Mouse (Mus musculus): ENCODE measurements around the gene Gstt4.
A peak's percentile ranks its signal among the peaks of the same experiment; 100 is the strongest.
"Not testable (repeated sequence)": the region's sequence is repeated elsewhere in the genome, so short reads cannot be mapped to it uniquely, and the experiment has no call there.

Gstt4 gene

DNA sequence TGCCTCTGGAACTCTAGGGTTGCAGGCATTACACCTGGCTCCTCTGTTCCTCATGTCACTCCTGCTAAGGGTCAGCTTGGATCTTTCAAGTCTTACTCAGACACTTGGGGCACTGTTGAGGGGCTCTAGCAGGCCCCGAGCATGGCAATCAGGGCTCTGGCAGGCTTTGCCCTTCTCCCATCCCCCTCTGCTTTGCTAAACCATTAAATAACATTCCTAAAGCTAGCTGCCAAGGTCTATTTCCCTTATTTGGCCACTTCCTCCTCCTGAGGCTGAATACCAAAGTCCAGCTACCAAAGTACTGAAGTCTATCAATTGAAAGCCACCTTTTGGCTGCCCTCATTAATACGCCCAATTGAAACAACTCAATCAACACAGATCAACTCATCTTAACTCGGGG, 27.5 kb downstream of the Gstt4 start:
- no peak for DNase-seq (ENCODE audit: low read depth in 1 of 2, low spot score in 2 of 2)

DNA sequence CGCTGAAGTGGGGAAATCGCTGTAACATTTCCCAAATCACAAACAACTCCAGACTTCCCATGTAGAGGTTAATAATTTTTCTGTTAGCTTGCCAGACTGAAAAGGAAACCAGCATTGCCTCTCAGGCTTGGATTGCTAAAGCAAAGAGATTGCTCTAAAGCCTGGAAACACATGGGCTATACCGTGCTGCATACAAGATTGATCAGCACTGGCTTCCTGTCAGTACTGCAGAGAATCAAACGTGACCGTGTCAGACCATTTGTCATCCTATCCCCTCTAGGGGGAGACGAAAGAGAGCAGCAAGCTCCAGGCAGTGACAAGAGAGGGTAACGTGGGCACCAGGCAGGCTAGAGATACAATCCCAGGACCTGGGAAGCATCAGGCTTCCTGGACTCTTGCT, 31.6 kb downstream of the Gstt4 start:
- DNase-seq (ENCODE audit: low read depth in 1 of 2, low spot score in 2 of 2), result no peak

DNA sequence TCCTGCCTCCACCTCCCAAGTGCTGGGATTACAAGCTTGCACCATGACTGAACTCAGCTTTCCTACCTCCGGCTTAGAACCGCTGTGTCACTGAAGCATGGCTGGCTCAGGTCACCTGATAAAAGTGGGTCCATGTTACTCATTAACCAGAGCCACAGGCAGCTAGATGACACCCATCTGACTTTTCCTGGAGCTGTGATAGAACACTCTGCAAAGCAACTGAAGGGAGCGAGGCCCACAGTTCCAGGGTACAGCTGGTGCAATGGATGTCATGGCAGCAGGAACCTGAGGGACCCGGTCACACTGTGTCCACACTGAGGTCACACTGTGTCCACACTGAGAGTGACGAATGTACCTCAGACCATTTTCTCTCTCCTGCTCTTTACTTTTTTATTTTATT, 32.5 kb downstream of the Gstt4 start:
- DNase-seq (ENCODE audit: low read depth in 1 of 2, low spot score in 2 of 2), result no peak

DNA sequence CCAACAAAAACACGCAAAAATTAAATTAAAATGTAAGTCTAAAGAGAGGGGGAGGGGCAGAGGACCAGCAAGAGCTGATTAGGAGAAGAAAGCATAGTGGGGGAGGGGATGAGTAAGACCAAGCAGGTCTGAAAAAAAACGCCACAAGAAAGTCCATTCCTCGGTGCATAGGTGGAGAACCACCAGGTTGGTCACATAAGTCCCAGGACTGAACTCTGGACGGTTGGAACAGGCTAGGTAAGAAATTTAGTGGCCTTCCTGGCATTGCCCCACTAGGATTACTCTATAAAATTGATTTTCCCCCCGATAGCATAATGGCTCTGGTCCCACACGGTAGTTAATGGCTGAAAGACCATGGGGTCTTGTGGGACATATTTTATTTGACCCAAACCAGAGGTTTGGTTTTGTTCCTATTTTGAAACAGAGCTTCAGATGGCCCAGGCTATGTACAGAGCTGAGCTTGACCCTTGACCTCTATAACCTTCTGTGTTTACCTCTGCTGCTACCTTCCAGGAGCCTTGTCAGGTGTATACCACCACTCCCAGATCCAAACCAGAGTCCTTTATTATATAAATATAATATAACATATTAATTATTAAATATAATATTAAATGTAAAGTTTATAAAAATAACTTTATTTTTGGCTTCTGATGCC, 33.1 kb downstream of the Gstt4 start:
- DNase-seq (ENCODE audit: low read depth in 1 of 2, low spot score in 2 of 2), result no peak

DNA sequence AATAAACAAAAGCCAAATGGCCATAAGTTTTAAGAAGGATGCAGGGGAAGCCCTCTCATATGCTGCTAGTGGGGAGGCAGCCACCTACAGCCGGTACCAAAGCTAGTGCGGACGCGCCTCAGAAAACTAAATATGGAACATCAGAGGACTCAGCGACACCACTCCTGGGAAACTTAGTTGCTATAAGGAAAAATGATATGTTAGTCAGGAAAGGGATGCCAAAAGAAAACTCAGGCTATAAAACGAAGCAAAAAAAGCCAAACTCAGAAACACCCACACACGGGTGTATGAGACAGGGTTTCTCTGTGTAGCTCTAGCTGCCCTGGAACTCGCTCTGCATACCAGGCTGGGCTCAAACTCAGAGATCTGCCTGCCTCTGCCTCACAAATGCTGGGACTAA, 34.1 kb downstream of the Gstt4 start:
- DNase-seq (ENCODE audit: low read depth in 1 of 2, low spot score in 2 of 2), result no peak

DNA sequence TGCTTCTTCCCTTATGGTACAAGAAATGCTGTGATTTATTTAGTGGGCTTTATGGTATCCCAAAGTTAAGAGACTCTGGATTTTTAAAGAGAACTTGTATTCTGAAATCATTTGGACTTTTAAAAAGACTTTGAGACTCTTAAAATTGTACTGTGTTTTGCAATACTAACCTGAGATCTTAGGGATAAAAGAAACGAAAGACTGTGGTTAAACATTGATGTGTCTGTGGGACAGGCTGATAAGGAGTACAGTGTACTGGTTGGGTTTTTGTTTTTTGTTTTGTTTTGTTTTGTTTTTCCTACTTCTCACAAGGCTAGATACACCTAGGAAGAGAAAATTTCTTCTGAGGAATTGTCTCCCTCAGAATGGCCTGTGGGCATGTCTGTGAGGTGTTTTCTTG, 36.9 kb downstream of the Gstt4 start:
- no peak for DNase-seq (ENCODE audit: low read depth in 1 of 2, low spot score in 2 of 2)

DNA sequence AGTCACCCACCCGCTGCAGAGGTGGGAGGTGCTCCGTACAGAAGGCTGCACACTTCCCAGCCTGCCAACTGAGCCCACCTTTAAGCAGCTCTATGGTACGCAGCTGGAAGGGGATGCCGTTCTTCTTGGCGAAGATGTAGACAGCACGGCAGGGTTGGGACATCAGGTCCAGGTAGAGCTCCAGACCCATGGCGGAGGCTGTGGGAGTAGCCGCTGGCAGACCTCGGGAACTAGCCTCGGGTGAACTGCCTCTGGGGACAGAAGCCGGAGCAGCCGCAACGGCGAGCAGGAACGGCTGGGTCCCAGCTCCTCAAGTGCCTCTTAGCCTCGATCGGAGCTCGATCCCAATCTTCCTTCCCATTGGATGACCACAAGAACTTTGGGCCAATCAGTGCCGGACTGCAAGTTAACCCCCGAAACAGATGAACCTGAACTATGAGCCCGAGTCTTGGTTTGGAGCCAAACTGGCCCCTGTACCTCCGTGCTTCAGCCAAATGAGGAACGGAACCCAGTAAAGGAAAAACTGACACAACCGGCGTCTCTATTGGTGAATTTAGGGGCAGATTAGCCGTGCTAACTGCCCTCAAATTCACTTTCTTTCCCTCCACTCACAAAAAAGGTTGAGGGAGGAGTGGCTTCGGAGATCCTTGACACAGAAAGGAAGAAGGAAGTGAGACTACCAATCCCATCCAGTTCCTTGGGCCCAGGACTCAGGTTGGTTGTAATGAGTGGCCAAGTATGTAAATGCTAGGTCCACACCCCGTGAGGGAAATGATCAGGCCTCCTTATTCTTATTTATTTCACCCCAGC, 41.4 kb downstream of the Gstt4 start, which contains the start of the genes Gm20441 and Gstt3:
Gene Gm20441, minus strand, starts transcription at position 186 of the 810 bp plus-strand sequence.
Gene Gstt3, minus strand, starts transcription at position 646 of the 810 bp plus-strand sequence.
- peak in 1 of 2 experiments; percentile 7 for DNase-seq (ENCODE audit: low read depth in 1 of 2, low spot score in 2 of 2)

DNA sequence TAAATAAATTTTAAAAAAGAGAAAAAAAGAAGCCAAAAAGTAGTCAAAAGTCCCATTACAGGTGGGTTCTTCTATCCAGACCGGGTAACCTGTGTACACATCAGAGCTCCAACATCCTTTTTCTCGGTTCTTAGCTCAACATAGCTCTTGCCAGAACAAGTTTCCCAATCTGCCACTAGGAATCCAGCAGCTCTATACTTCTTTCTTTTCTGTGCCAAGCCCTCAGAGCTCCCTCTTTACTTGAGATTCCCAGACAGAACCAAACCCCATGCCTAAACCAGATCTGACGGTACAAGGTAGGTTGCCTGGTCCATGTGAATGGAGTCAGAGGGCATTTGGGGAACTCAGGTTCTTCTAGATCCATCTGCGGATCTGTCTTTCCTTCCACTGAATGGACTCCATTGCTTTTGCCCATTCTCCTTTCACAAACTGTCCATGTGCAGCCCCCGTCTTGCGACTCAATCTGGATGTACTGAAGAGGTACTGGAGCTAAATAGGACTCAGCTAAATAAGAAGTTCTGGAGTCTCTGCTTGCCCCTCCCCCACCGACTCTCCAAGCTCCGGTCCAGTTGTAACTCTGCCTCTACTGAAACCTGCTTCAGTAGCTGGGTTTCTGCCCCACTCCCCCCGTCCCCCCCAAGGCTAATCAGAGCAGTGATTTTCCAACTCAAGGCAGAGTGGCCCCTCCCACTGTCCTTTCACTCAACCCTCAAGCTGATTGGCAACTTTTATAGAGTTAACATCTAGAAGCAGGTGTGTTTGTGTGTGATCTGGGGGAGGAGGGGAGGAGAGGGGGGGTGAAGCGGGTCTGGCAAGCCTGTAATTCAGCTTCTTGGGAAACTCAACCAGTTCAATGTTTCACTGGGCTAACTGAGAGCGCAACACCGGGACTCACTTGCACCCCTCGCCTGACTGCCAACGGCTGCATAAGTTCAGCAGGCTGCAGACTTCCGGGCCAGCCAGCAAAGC, 42.9 kb downstream of the Gstt4 start:
- DNase-seq (ENCODE audit: low read depth in 1 of 2, low spot score in 2 of 2), result no peak

DNA sequence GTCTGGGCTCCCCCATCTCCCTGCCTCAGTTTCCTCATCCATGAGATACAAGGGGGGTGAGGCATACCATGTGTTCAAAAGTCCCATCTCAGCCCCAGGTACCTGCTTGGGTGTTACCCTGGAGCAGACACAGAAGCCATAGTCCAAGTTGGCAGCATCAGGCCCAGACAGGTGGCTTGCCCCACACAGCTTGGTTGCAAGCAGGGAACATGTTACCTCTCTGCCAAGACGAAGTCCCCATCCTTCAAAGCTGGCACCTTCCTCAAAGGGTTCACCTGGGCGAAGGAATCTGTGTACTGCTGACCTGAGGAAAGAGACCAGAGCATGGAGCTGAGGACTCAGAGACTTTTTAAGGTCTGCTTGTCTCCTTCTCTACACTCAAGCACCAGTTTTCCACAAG, 44.5 kb downstream of the Gstt4 start:
- DNase-seq (ENCODE audit: low read depth in 1 of 2, low spot score in 2 of 2), result no peak

DNA sequence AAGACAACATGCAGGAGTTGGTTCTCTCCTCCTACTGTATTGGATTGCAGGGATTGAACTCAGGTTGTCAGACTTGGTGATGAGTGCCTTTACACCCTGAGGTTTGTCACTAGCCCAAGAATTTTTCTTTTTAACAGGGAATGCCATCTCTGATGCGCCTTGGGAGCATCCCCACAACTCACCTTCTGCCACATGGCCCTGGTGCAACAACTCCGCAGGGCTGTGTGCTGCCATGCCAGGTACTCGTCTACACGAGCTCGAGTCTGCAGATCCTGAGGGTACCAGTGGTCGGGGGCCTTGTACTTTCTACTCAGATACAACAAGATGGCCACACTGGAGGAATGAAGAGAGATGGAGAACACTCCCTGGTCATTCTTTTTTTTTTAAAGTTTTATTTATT, 45.8 kb downstream of the Gstt4 start:
- DNase-seq (ENCODE audit: low read depth in 1 of 2, low spot score in 2 of 2), result no peak

DNA sequence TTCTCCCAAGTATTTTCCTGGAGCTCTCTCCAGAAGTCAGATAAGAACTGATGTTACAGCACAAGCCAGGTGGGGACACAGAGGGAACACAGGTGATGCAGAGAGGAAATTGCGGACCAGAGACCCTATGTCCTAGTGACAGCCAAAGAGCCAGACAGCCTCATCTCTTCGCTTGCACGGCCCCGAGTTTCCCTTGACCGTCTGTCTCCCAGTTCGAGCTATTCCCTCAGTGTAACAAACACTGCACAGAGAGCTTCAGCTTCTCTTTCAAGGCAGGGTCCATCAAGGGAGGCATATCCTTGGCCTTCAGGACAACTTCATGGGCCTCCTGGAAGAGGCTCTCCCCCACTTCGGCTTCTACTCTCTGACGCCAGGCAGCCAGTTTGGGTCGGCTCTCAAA, 47.8 kb downstream of the Gstt4 start:
- no peak for DNase-seq (ENCODE audit: low read depth in 1 of 2, low spot score in 2 of 2)

DNA sequence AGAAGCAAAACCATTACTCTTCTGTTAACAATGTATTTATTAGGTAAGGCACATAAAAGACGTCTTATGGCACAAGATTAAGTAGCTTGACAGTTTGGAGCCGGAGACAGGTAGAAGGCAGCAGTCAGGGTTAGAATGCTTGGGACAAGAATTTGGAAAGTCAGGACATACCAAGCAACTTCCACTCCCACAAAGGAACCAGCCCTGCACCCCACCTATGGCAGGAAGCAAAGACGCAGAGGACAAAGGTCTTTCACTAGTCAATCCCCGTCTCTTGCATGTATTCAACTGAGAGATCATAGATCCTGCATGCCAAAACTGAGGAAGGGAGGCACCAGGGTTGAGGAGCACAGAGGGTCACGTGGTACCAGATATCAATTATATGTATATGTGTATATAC, 48.2 kb downstream of the Gstt4 start:
- no peak for DNase-seq (ENCODE audit: low read depth in 1 of 2, low spot score in 2 of 2)

DNA sequence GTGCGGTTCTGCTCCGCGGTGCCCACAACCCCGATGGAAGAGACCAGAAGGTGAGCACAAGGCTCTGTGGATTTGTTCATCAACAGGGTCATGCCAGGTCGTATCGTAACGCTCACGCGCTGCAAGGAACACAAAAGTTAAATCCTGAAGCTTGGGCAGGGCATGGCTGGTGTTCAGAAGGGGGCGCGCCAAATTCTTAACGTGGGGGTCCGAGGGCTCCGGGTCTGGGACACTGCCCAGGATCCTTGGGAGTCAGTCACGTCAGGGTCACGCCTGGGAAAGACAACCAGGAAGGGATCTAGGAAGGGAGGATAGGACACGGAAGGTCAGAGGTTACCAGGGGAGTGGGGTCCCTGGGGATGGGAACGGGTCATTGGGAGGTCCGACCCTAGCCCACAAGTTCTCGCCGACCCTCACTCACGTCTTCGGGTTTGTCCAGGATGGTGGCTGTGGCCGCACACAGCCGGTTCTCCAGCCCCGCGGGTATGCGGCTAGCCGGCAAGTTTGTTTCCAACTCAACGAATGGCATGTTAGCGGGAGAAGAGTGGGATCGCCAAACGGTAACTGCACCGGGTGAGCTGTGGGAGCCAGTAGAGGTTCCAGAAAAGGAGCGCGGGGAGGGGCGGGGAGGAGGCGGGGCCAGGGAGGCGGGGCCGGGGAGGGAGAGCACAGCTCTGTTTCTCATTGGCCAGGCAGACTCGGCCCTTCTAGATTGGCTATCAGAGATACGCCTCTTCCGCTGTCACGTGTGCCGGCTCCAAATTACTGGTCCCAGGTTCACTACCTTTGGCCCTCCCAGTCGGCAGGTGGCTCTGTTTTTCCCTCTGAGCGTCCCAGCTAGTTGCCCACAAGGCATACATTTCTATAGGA, 49.3 kb downstream of the Gstt4 start, which contains the start of gene Ddt:
Gene Ddt, minus strand, starts transcription at position 620 of the 870 bp plus-strand sequence.
- DNase-seq (ENCODE audit: low read depth in 1 of 2, low spot score in 2 of 2), result peak in 1 of 2 experiments; percentile 52

DNA sequence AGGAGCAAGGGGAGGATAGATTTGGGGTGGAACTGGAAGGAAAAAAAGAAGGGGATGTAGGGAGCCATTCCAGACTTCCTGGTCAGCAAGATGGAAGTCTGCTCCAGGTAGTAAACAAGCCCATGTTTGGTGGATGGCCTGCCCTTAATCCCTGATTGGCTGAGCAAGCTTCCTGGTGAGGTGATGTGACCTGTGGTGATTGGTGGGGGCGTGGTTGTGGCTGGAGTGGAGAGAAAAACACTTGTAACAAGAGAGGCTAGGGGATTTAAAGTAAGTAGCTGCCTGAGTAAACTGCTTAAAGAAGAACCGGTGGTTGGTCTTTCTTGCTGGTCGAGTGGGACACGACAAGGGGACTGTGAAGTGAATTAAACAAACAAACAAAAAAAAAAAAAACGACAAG, 54.6 kb downstream of the Gstt4 start:
- not testable (repeated sequence) for DNase-seq (ENCODE audit: low read depth in 1 of 2, low spot score in 2 of 2)

DNA sequence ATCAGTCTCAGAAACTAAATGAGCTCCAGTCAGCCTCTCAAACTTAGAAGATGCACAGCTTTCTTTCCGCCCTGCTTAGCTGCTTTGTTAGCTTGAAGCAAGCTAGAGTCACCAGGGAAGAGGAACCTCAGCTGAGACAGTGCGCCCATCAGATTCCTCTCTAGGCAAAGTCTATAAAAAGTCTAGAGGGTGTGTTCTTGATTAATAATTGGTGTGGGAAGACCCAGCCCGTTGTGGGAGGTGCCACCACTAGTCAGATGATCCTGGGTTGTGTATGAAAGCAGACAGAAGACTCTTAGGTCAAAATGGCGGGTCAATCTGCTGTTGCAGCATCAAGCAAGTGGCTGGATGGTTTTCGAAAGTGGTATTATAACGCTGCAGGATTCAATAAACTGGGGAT, 55.5 kb downstream of the Gstt4 start:
- DNase-seq (ENCODE audit: low read depth in 1 of 2, low spot score in 2 of 2), result no peak
